Mouse (Mus musculus): ENCODE data around the gene H2-DMb1. TPM values are rescaled to one million over a fixed set of nuclear protein-coding genes. Genes with fewer than 3 reads are reported as not detected.

The H2-DMb1 gene
- polyA plus RNA-seq, 1 experiment from 2014 or later, result not detected

GRCm38 (mm10) chr17:34205021-34205745 lies 52.3 kb downstream of the H2-DMb1 start:
- no peaks in the 10 kb centered on the region for H3K9me3 ChIP-seq (ENCODE audit: control insufficient read depth, low read length)
- peak overlapping the region; percentile 62 for H3K4me3 ChIP-seq (ENCODE audit: low read depth, low read length)
- WGBS, result 16% methylated on average over 18 of the region's 18 CpGs
- H3K4me2 ChIP-seq (ENCODE audit: low read depth), result peak overlapping the region; percentile 90
- no peak overlapping the region for H3K27ac ChIP-seq (ENCODE audit: low read depth, low read length)
- peaks cover 24% of the 10 kb centered on the region for H3K27me3 ChIP-seq (ENCODE audit: control insufficient read depth, insufficient read depth, low read length)
- no peaks in the 10 kb centered on the region; the same call in 1 of the 2 replicates for H3K4me1 ChIP-seq (ENCODE audit: control insufficient read depth, insufficient read depth, low read length)
- ATAC-seq (ENCODE audit: insufficient read depth, low FRiP score, low TSS enrichment) (no peak), DNase-seq (ENCODE audit: low spot score) (no peak)
- H3K36me3 ChIP-seq (ENCODE audit: control insufficient read depth, insufficient read depth, low read length), result no peaks in the 10 kb centered on the region
- peak overlapping the region; percentile 60 for H3K9ac ChIP-seq (ENCODE audit: low read length)

DNA sequence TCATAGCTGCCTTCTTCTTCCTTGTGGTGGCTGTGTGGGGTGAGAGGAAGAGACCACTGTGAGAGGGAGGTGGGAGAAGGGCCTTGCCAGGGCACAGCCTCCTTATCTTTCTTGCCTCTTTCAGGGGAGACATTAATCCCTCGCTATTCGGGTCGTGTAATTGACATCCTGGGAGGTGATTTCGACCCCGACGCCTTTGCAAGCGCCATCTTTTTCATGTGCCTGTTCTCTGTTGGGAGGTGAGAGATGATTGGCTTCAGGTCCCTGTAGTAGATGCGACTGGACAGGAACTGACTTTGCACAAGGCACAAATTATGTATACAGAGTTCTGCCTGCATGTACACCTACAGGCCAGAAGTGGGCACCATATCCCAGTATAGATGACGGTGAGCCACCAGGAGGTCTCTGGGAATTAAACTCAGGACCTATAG lies 52.9 kb downstream of the H2-DMb1 start:
- peaks cover 25% of the 10 kb centered on the region for H3K27me3 ChIP-seq (ENCODE audit: control insufficient read depth, insufficient read depth, low read length)
- no peak overlapping the region for H3K9ac ChIP-seq (ENCODE audit: low read length)
- no peaks in the 10 kb centered on the region for H3K9me3 ChIP-seq (ENCODE audit: control insufficient read depth, low read length)
- no peaks in the 10 kb centered on the region for H3K36me3 ChIP-seq (ENCODE audit: control insufficient read depth, insufficient read depth, low read length)
- H3K4me1 ChIP-seq (ENCODE audit: control insufficient read depth, insufficient read depth, low read length), result no peaks in the 10 kb centered on the region; the same call in 1 of the 2 replicates
- DNase-seq (ENCODE audit: low spot score) (no peak), ATAC-seq (ENCODE audit: insufficient read depth, low FRiP score, low TSS enrichment) (no peak)
- WGBS, result 25% methylated on average over 9 of the region's 9 CpGs
- no peak overlapping the region for H3K27ac ChIP-seq (ENCODE audit: low read depth, low read length)
- H3K4me3 ChIP-seq (ENCODE audit: low read depth, low read length), result no peak overlapping the region
- no peak overlapping the region for H3K4me2 ChIP-seq (ENCODE audit: low read depth)

- no peak overlapping the region for H3K4me2 ChIP-seq (ENCODE audit: low read depth)
- H3K4me3 ChIP-seq (ENCODE audit: low read depth, low read length), result no peak overlapping the region
- H3K27ac ChIP-seq (ENCODE audit: low read depth, low read length), result no peak overlapping the region
- H3K36me3 ChIP-seq (ENCODE audit: control insufficient read depth, insufficient read depth, low read length), result no peaks in the 10 kb centered on the region
- 88% methylated on average over 5 of the region's 5 CpGs for WGBS
- no peaks in the 10 kb centered on the region; the same call in 1 of the 2 replicates for H3K4me1 ChIP-seq (ENCODE audit: control insufficient read depth, insufficient read depth, low read length)
- peaks cover 27% of the 10 kb centered on the region for H3K27me3 ChIP-seq (ENCODE audit: control insufficient read depth, insufficient read depth, low read length)
- no peak overlapping the region for H3K9ac ChIP-seq (ENCODE audit: low read length)
- H3K9me3 ChIP-seq (ENCODE audit: control insufficient read depth, low read length), result no peaks in the 10 kb centered on the region
- ATAC-seq (ENCODE audit: insufficient read depth, low FRiP score, low TSS enrichment) (no peak), DNase-seq (ENCODE audit: low spot score) (no peak)
These were observed 53.9 kb downstream of the H2-DMb1 start for GRCm38 (mm10) chr17:34206731-34207130.

- peaks cover 34% of the 10 kb centered on the region for H3K27me3 ChIP-seq (ENCODE audit: control insufficient read depth, insufficient read depth, low read length)
- no peak for ATAC-seq (ENCODE audit: insufficient read depth, low FRiP score, low TSS enrichment)
- 54% methylated on average over 3 of the region's 3 CpGs for WGBS
These were observed 54.6 kb downstream of the H2-DMb1 start for GRCm38 (mm10) chr17:34207456-34207855.

GRCm38 (mm10) chr17:34207866-34208265 lies 55.0 kb downstream of the H2-DMb1 start:
- H3K36me3 ChIP-seq (ENCODE audit: control insufficient read depth, insufficient read depth, low read length), result no peaks in the 10 kb centered on the region
- no peak for DNase-seq (ENCODE audit: low spot score)
- no peak overlapping the region for H3K4me3 ChIP-seq (ENCODE audit: low read depth, low read length)
- ATAC-seq (ENCODE audit: insufficient read depth, low FRiP score, low TSS enrichment), result no peak
- H3K27me3 ChIP-seq (ENCODE audit: control insufficient read depth, insufficient read depth, low read length), result peaks cover 38% of the 10 kb centered on the region
- no peaks in the 10 kb centered on the region for H3K9me3 ChIP-seq (ENCODE audit: control insufficient read depth, low read length)
- no peaks in the 10 kb centered on the region; the same call in 1 of the 2 replicates for H3K4me1 ChIP-seq (ENCODE audit: control insufficient read depth, insufficient read depth, low read length)
- no peak overlapping the region for H3K4me2 ChIP-seq (ENCODE audit: low read depth)
- 96% methylated on average over 9 of the region's 9 CpGs for WGBS
- H3K27ac ChIP-seq (ENCODE audit: low read depth, low read length), result no peak overlapping the region
- H3K9ac ChIP-seq (ENCODE audit: low read length), result no peak overlapping the region

More at GRCm38 (mm10) chr17:34207456-34207855, 54.6 kb downstream of the H2-DMb1 start:
- no peak for DNase-seq (ENCODE audit: low spot score)
- Histone ChIP-seq H3K4me1 (ENCODE audit: control insufficient read depth, insufficient read depth, low read length) (no peaks in the 10 kb centered on the region; the same call in 1 of the 2 replicates), H3K27ac (ENCODE audit: low read depth, low read length) (no peak overlapping the region), H3K9me3 (ENCODE audit: control insufficient read depth, low read length) (no peaks in the 10 kb centered on the region), H3K4me2 (ENCODE audit: low read depth) (no peak overlapping the region), H3K36me3 (ENCODE audit: control insufficient read depth, insufficient read depth, low read length) (no peaks in the 10 kb centered on the region), H3K4me3 (ENCODE audit: low read depth, low read length) (no peak overlapping the region), H3K9ac (ENCODE audit: low read length) (no peak overlapping the region)

- H3K4me2 ChIP-seq (ENCODE audit: low read depth), result no peak overlapping the region
- H3K9ac ChIP-seq (ENCODE audit: low read length), result no peak overlapping the region
- no peaks in the 10 kb centered on the region for H3K9me3 ChIP-seq (ENCODE audit: control insufficient read depth, low read length)
- no peaks in the 10 kb centered on the region; the same call in 1 of the 2 replicates for H3K4me1 ChIP-seq (ENCODE audit: control insufficient read depth, insufficient read depth, low read length)
- H3K27ac ChIP-seq (ENCODE audit: low read depth, low read length), result no peak overlapping the region
- H3K36me3 ChIP-seq (ENCODE audit: control insufficient read depth, insufficient read depth, low read length), result no peaks in the 10 kb centered on the region
- H3K4me3 ChIP-seq (ENCODE audit: low read depth, low read length), result no peak overlapping the region
- DNase-seq (ENCODE audit: low spot score), result no peak
- peaks cover 37% of the 10 kb centered on the region for H3K27me3 ChIP-seq (ENCODE audit: control insufficient read depth, insufficient read depth, low read length)
- WGBS, result 26% methylated on average over 10 of the region's 10 CpGs
- ATAC-seq (ENCODE audit: insufficient read depth, low FRiP score, low TSS enrichment), result no peak
These were observed 55.5 kb downstream of the H2-DMb1 start for GRCm38 (mm10) chr17:34208421-34208820.

DNA sequence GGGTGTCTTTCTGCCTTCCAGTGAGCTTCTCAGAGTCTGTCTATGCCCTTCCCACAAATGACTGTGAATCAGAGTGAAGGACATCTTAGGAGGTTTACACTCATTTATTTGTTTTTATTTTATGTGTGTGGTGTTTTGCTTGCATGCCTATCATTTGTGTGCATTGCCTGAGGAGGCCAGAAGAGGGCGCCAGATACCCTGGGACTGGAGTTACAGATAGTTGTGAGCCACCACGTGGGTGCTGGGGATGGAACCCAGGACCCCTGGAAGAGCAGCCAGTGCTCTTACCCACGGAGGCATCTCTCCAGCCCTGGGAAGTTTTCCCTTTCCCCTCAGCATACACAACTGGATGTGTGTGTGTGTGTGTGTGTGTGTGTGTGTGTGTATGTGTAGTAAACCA lies 56.8 kb downstream of the H2-DMb1 start:
- Histone ChIP-seq H3K4me2 (ENCODE audit: low read depth) (no peak overlapping the region), H3K36me3 (ENCODE audit: control insufficient read depth, insufficient read depth, low read length) (no peaks in the 10 kb centered on the region), H3K27me3 (ENCODE audit: control insufficient read depth, insufficient read depth, low read length) (peaks cover 43% of the 10 kb centered on the region), H3K9ac (ENCODE audit: low read length) (no peak overlapping the region), H3K4me3 (ENCODE audit: low read depth, low read length) (no peak overlapping the region), H3K9me3 (ENCODE audit: control insufficient read depth, low read length) (no peaks in the 10 kb centered on the region), H3K27ac (ENCODE audit: low read depth, low read length) (no peak overlapping the region), H3K4me1 (ENCODE audit: control insufficient read depth, insufficient read depth, low read length) (no peaks in the 10 kb centered on the region; the same call in 1 of the 2 replicates)
- DNase-seq (ENCODE audit: low spot score) (no peak), ATAC-seq (ENCODE audit: insufficient read depth, low FRiP score, low TSS enrichment) (no peak)
- 44% methylated on average over 3 of the region's 3 CpGs for WGBS
